In genomic region chr15:51621455-51621854, GRCm38 (mm10) we compare ENCODE assay signal across 26 mouse cellular contexts.
DNase-seq lines count a peak whose midpoint lies in the region; ATAC-seq and TF ChIP-seq lines count a peak whose summit lies in the region.
"Had no signal": no experiment of that assay in that cellular context is flagged by ENCODE, and none has a peak within 500 bp of the region (broad histone marks: within the 10 kb centered on the region; RNA-seq: fewer than 3 reads in every experiment).

No protein-coding gene starts in this region.

- H3K4me3 ChIP-seq in embryonic fibroblast, embryonic 13.5 days (ENCODE audit: insufficient read depth, low read length), result no peak overlapping the region
- H3K4me3 ChIP-seq: embryonic facial prominence, embryonic 12.5 days; embryonic facial prominence, embryonic 15.5 days; erythroblast, embryonic 14.5 days; forebrain, embryonic 10.5 days; forebrain, embryonic 13.5 days; hindbrain, embryonic 12.5 days; hindbrain, embryonic 15.5 days; intestine, embryonic 15.5 days had no signal

- no peak for TF ChIP-seq CTCF in embryonic fibroblast, embryonic 13.5 days (IDR thresholded peaks at IDR 0.05; ENCODE audit: borderline replicate concordance, insufficient read depth, low read length)

- peak overlapping the region; percentile 72 for H3K27ac ChIP-seq in embryonic fibroblast, embryonic 13.5 days (ENCODE audit: insufficient read depth, low read length)
- H3K27ac ChIP-seq: embryonic facial prominence, embryonic 12.5 days; embryonic facial prominence, embryonic 15.5 days; forebrain, embryonic 10.5 days; forebrain, embryonic 13.5 days; hindbrain, embryonic 12.5 days; hindbrain, embryonic 15.5 days; intestine, embryonic 15.5 days had no signal

- TF ChIP-seq POLR2A in embryonic fibroblast, embryonic 13.5 days (IDR thresholded peaks at IDR 0.05; ENCODE audit: low read depth, low read length), result no peak

- no peak for ATAC-seq in CD4-positive, CD25-positive, alpha-beta regulatory T cell, adult 4 months
- ATAC-seq: activated CD4-positive, CD25-positive, alpha-beta regulatory T cell, adult 4 months; forebrain, embryonic 13.5 days; forebrain, embryonic 16.5 days; intestine, embryonic 15.5 days had no signal

- peak; percentile 77 for DNase-seq in 3T3-L1 (ENCODE audit: low read depth, low spot score)
- peak; percentile 24 for DNase-seq in Muller cell, postnatal 12 days (ENCODE audit: inconsistent ontology term)
- no peak for DNase-seq in cerebellum, adult 18-20 months
- DNase-seq in left cerebral cortex, postnatal 4 days, result no peak
- DNase-seq: adrenal gland, adult 8-10 months; adrenal gland, postnatal 25 days; B cell, adult 2 months; cerebellum, adult 11-12 months; cerebellum, adult 9-10 months; cerebellum, postnatal 14 days; gastrocnemius, postnatal 10 days; heart, adult 11 months; kidney, adult 11 months; kidney, adult 8-10 months had no signal

- intact Hi-C loops in left cerebral cortex, postnatal 4 days (cut with DNase I), result no loop called here

- H3K4me1 ChIP-seq in embryonic fibroblast, embryonic 13.5 days (ENCODE audit: control insufficient read depth, insufficient read depth, low read length), result peaks cover 6% of the 10 kb centered on the region
- H3K4me1 ChIP-seq: embryonic facial prominence, embryonic 12.5 days; embryonic facial prominence, embryonic 15.5 days; forebrain, embryonic 10.5 days; forebrain, embryonic 13.5 days; hindbrain, embryonic 12.5 days; hindbrain, embryonic 15.5 days; intestine, embryonic 15.5 days had no signal

Comparison
In these comparisons a context has a peak if more than half of its experiments do, and no peak if none do; other contexts are left out.
1. DNase-seq: peak in 3T3-L1 (single experiment) and Muller cell, postnatal 12 days (single experiment); none in cerebellum, adult 18-20 months (0 of 2) and left cerebral cortex, postnatal 4 days (single experiment).